Mouse (Mus musculus): ENCODE measurements around the gene Gatb. TPM values are rescaled to one million over a fixed set of nuclear protein-coding genes. Genes with fewer than 3 reads are reported as not detected.

Gatb gene
- polyA plus RNA-seq, 1 experiment, result 1.0 TPM

DNA sequence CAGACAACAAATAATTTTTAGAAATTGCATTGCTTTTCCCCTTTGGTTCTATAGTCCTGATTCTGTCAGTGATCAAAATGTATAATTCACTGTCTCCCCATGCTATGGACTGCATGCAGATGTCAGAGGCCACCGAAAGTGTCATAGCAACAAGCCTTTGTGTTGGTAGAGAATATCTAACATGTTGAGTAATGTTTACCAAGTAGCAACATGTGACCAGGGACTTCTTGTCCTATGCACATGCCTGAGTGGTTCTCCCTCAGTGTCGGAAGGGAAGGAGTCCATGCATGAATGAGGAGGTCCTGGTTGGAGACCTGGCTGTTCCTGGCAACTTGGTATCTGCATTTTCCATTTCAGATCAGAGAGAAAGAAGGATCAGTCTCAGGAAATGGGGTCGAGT is 92.2 kb downstream of the Gatb start:
- no peak for TF ChIP-seq GATA1 (IDR thresholded peaks at IDR 0.05; ENCODE audit: low read length)

DNA sequence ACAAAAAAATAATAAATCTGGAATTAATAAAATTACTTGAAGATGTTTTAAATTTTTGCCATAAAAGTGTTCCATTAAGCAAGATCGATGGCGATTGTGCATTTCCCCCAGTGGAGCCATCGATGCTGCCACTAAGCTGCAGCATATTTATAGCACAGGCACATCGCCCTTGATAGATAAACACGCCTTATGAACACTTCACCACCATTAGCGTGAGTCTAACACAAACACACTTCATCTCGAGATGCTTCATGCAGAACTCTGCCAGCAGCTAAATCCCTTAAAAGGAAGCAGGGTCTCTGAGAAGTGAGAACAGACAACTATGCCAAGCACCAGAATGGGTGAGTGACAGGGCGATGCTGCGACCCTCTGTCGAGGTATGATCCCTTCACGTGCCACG is 92.8 kb downstream of the Gatb start:
- no peak for TF ChIP-seq GATA1 (IDR thresholded peaks at IDR 0.05; ENCODE audit: low read length)

- TF ChIP-seq GATA1 (IDR thresholded peaks at IDR 0.05; ENCODE audit: low read length), result no peak
These were observed 93.8 kb downstream of the Gatb start for GRCm38 (mm10) chr3:85667683-85668082.

- no peak for TF ChIP-seq GATA1 (IDR thresholded peaks at IDR 0.05; ENCODE audit: low read length)
These were observed 95.9 kb downstream of the Gatb start for GRCm38 (mm10) chr3:85669844-85670243.

DNA sequence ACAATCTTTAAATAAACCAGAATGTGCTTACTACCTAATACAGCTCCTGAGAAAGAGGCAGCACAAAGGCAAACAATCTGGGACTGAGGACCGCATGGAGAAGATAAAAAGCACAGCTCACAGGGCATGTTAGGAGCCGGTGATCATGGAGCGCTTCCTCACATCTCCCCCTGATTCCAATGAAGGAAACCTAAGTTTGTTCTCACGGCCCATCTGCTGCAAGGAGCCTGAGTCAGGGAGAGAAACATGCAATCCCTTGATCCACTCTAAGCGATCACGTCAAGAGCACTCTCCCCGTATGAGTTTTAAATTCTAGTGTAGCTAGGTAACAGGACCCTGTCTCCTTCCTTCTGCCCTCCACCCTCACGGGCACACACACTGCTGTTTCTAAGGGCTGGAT is 103.2 kb downstream of the Gatb start:
- TF ChIP-seq GATA1 (IDR thresholded peaks at IDR 0.05; ENCODE audit: low read length), result no peak

DNA sequence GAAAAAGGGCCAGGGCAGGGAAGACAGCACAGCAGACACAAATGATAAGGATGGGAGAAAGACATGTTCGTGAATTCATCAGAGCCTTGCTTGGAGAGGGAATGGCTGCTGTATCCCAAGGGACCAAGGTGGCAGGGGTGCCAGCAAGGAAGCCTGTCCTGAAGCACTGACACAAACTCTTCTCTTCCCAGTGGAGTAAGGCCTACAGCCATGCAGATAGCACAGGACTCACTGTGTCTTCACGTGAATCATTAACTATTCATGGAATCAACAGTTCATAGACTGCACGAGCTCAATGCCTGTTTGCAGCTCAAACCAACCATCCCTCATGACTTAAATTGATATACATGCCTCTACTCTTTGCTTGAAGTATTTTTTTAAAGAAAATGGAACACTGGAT is 104.0 kb downstream of the Gatb start:
- TF ChIP-seq GATA1 (IDR thresholded peaks at IDR 0.05; ENCODE audit: low read length), result no peak

GRCm38 (mm10) chr3:85679312-85679933 is 105.5 kb downstream of the Gatb start:
- no peak for TF ChIP-seq GATA1 (IDR thresholded peaks at IDR 0.05; ENCODE audit: low read length)

DNA sequence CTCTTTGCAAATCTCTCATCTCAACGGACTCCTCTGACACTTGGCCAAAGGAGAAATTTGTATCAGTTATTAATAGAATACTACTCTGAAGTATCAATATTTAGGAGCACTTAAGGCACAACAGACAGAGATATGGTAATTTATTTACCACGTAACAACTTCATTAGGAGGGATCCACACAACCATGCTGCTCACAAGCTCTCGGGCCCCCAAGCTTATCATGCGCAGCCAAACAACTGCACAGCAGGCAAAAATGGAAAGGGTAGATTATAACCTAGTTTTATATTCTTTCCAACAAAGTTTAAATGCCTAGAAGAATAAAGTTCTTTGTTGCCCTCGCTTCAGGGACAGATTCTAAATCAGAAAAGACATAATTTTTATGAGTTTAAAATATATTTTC is 106.0 kb downstream of the Gatb start:
- TF ChIP-seq GATA1 (IDR thresholded peaks at IDR 0.05; ENCODE audit: low read length), result no peak

DNA sequence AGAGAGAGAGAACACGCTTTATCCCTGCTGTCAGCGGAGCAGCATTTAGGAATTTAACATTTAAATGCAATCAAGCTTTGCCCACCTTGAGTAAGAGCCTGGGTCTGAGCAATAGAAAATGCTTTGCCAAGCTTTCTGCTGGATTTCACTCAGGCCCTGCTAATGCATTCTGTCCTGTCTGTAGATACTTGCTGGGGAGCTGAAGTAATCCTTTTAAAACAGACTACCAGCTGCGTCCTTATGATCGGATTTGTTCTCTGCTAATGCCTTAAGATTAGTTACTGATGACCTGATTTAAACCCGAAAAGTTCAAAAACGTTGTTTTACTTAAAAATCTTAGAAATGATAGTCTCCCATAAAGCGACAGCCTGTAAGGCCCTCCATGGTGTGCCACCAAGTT is 107.2 kb downstream of the Gatb start:
- no peak for TF ChIP-seq GATA1 (IDR thresholded peaks at IDR 0.05; ENCODE audit: low read length)

- no peak for TF ChIP-seq GATA1 (IDR thresholded peaks at IDR 0.05; ENCODE audit: low read length)
These were observed 109.7 kb downstream of the Gatb start for GRCm38 (mm10) chr3:85683618-85684017.

DNA sequence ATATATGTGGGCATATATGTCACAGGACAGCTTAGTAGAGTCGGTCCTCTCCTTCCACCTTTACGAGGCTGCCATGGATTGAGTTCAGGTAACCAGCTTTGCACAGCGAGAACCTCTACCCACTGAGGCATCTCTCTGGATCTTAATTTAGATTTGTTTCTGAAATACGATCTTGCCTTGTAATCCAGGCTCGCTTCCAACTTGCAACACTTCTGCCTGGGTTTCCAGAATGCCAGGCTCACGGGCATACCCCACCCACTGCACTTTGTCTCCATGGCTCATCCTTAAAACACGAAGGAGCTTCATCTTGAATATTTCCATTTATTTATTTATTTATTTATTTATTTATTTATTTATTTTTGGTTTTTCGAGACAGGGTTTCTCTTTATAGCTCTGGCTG is 111.4 kb downstream of the Gatb start:
- TF ChIP-seq GATA1 (IDR thresholded peaks at IDR 0.05; ENCODE audit: low read length), result no peak

GRCm38 (mm10) chr3:85688341-85688740 is 114.4 kb downstream of the Gatb start:
- no peak for TF ChIP-seq GATA1 (IDR thresholded peaks at IDR 0.05; ENCODE audit: low read length)

- no peak for TF ChIP-seq GATA1 (IDR thresholded peaks at IDR 0.05; ENCODE audit: low read length)
These were observed 117.2 kb downstream of the Gatb start for GRCm38 (mm10) chr3:85691134-85691533.

DNA sequence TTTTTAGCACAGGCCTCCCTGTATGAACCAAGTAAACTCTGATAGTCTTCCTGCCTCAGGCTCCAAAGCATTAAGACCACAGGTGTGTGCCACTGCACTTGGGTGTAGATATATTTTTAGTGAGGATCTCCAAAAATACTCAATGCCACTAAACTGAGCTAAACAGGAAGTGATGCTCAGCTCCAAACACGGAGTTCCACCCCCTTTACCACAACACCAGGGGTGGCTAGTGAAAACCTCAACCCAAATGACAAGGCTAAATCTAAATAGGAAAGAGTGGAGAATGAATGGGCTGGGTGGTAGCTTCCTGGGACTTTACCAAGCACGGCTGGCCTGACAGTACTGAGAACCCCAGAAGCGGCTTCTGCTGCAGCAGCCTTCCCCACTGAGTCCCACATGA is 119.1 kb downstream of the Gatb start:
- TF ChIP-seq GATA1 (IDR thresholded peaks at IDR 0.05; ENCODE audit: low read length), result no peak

DNA sequence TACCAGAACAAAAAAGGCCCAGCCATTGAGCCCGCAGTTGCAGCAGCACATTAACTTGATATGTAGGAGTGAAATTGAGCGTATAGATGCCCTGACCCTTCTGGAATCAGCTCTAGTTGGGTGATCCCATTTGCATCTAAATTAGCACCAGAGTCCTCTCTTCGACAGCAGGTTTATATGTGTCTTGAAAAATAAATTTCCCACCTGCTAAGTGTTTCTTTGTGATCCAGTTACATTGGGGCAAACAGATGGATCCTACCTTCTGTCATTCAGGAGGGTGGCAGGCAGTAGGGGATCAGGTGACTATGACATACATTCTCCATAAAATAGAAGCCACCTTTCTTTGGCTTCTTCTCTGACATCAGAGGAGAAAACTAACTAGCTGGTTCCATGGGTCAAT is 121.1 kb downstream of the Gatb start:
- TF ChIP-seq GATA1 (IDR thresholded peaks at IDR 0.05; ENCODE audit: low read length), result no peak

DNA sequence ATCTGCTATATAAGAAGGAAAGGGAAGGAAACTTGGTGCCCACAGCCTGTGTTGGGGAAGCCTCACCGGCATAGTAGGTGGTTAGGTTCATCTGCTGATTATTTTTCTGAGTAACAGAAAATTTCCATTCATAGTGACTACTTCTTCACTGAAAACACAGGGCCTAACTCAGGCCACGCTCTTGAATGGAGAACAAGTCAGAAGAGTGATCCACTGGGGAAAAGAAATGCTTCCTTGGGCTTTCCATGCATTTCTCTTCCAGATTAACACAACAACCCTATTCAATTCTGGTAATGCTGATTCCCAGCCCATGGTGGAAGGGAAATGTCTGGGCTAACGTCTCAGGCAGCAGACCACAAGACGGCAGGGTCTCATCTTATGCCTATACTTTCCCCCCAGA is 124.6 kb downstream of the Gatb start:
- no peak for TF ChIP-seq GATA1 (IDR thresholded peaks at IDR 0.05; ENCODE audit: low read length)

DNA sequence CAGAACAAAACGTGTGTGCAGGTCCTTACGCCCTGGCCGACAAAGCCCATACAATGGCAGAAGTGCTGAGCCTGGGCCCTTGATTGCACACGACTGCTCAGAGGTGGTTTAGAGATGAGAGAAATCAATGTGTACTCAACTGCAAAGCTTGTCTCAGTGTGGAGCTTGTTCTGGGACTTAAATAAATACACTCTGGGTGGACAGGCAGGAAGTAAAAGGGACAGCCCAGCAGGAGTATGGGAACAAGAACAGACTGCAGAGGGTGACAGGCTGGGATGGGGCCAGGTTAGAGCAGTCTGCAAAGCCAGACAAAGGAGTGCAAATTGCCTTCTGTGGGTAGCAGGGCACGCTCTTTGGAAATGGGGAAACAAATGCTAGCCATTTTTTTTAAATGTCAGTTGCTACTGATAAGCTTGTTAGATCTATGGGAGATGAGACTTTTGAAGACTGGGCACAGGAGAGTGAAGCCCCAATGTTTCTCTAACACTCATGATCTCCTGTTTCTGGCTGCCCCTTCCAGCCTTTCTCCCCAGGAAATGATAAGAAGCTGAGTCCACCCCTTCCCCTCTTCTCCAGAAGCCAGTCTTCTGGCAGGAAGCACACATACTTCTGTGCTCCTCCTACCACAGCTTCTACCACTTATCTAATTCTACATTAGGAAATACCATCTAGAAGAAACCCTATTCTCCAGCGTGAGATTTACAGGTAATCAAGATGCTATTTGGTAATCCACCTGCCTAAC is 129.4 kb downstream of the Gatb start:
- TF ChIP-seq GATA1 (IDR thresholded peaks at IDR 0.05; ENCODE audit: low read length), result no peak

Other genes starting within 250 kb of the Gatb start
- gene Fam160a1, start 243.2 kb downstream of the Gatb start, polyA plus RNA-seq (2012), result not detected in 2 replicates